Mouse (Mus musculus) neutrophil, adult 59 days (primary cell): ENCODE measurements around the gene Sncg. TPM values are rescaled to one million over a fixed set of nuclear protein-coding genes. Genes with fewer than 3 reads are reported as not detected.

ENCODE experiments used
- total RNA-seq, 2 experiments: library from RNA; stranded (reverse); gene quantifications; 1 replicate in 1 of 2; 2 replicates in 1 of 2; pipeline ENCODE4 v1.2.4; 2023

Sncg gene
- not detected for total RNA-seq

DNA sequence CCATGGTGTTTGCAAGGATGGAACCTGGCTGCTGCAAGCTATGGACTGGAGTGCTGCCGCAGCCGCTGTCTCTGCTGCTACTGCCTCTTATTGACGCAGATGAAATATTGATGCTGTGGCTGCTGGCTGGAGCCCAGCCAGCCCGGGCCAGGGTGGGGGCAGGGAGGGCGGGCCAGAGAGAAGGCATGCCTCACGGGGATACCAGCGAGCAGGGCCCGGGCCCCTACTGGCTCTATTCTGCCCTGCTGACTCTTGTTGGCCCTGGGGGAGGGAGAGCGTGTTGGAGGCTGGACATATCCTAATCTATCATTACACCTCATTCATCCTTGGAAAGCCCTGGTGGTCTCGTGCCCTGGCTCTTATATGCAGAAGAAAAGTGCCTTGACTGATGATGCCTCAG, at the start of gene Sncg:
Sncg (minus strand) TSS at position 213 of the 400 bp plus-strand sequence.

DNA sequence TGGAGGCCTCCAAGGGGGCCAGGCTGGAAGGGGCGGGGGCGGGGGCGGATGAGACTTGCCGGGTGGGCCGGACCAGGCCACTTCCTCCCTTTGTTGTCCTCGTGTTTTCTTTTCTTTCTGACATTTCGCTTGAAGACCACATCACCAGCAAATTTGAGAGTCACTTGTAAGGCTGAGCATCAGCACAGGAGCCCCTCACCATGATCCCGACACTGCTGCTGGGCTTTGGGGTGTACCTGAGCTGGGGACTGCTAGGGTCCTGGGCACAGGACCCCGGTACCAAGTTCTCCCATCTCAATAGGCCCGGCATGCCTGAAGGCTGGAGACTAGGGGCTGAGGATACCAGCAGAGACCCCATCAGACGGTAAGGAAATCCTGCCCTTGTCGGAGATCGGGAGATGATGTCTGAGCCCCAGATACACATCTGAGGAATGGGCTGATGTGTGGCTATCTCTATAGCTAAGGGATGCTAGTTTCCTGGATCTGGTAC, 871 bp upstream of the Sncg start, which contains the start of gene Mmrn2:
Mmrn2 (plus strand) TSS at position 51 of the 490 bp plus-strand sequence.

DNA sequence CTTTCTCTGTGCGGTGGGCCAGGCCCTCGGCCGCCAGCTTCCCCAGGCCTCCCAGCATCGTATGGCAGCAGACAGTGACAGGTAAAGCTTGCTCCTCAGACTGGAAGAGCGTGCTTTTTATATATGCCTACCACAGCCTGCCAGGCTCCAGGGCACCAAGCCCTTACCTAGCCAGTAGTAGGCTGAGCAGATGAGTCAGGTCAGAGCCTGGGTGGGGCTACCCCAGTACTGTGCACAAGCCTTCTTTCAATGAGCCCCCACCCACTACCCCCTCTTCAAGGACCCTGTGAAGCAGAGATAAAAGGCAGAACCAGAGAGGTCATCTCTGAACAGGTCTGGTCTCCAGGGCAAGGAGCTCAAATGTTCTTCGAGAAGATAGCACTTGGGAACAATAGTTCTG, 19.3 kb downstream of the Sncg start, which contains the start of gene Fam25c:
Fam25c (minus strand) TSS at position 133 of the 400 bp plus-strand sequence.

Other genes starting within 250 kb of the Sncg start
- not detected for gene Npy4r, start 222.3 kb downstream of the Sncg start, total RNA-seq
- not detected for gene Gprin2, start 173.1 kb downstream of the Sncg start, total RNA-seq
- gene Syt15, start 155.2 kb downstream of the Sncg start, total RNA-seq, result not detected
- gene Shld2, start 64.3 kb downstream of the Sncg start, total RNA-seq, result 10 to 100 TPM in 1 of 2 experiments, 1 to 10 TPM in 1; 8.3 to 10.7 TPM
- 100 to 1,000 TPM; 205 to 247 TPM for gene Glud1, start 64.1 kb downstream of the Sncg start, total RNA-seq
- not detected for gene Fam25c, start 19.4 kb downstream of the Sncg start, total RNA-seq
- under 1 TPM; 0.15 to 0.24 TPM for gene Mmrn2, start 676 bp upstream of the Sncg start, total RNA-seq
- 10 to 100 TPM in 1 of 2 experiments, 1 to 10 TPM in 1; 9.8 to 17.8 TPM for gene Bmpr1a, start 128.6 kb upstream of the Sncg start, total RNA-seq
- gene 9230112D13Rik, start 148.0 kb upstream of the Sncg start, total RNA-seq, result not detected
- under 1 TPM in 1 of 2 experiments, not detected in 1; 0.33 TPM for gene Ldb3, start 213.9 kb upstream of the Sncg start, total RNA-seq
- not detected for gene Opn4, start 225.4 kb upstream of the Sncg start, total RNA-seq